Mouse (Mus musculus) testis, postnatal 14 days (tissue): ENCODE data around the gene Adamts14.

Source experiments
- DNase-seq: peaks from one replicate; pipeline ENCODE4 v3.0.0; 2021; ENCODE audit warnings: low spot score

The Adamts14 gene

GRCm38 (mm10) chr10:61179927-61180326, 93.3 kb downstream of the Adamts14 start:
- DNase-seq = no peak

DNA sequence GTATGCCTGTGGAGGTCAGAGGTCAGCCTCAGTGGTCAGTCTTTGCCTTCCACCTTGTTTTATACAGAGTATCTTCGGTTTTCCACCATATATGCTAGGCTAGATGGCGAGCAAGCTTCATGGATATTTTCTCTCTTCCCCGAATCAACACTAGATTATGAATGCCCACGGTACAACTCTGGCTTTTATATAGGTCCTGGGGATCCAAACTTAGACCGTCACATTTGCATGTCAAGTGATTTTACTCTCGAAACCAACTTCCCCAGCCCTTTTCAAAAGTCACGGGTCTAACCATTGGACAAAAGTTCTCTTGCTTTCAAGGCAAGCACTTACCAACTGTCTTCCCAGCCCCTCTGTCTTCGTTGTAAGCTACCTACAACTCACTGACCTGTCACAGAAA, 94.6 kb downstream of the Adamts14 start:
- no peak for DNase-seq

GRCm38 (mm10) chr10:61177751-61178150, 95.5 kb downstream of the Adamts14 start:
- no peak for DNase-seq

GRCm38 (mm10) chr10:61176221-61176790, 96.9 kb downstream of the Adamts14 start:
- no peak for DNase-seq

DNA sequence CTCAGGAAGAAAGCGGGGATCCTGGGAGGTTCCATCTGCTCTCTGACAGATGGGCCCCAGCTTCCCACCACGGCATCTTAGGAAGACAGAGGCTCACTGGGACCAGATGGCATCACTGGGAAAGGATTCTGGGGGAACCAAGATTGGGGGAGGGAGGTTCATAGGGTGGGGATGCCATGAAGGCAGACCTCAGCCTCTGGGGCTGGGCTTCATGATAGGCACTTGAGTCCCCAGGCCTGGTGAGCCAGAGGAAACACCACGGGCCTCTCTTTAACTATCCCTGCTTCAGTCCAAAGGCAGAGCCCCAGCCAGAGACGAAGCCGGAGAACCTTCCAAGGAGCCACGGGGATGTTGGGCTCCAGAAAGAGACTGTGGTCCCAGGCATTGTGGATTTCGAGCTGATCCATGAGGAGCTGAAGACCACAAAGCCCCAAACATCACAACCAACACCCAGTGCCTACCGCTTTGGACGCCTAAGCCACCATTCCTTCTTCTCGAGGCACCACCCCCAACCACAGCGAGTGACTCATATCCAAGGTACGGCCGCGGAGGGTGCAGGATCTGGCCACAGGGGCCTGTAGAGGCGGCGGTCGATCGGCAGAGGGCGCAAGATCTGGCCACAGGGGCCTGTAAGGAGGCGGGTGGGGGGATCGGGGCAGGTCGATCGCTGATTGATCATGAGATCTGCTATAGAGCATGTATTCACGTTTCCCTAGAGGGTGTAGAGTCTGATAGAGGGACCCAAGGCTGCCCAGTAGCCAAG, 97.6 kb downstream of the Adamts14 start:
- DNase-seq = peak; percentile 33

DNA sequence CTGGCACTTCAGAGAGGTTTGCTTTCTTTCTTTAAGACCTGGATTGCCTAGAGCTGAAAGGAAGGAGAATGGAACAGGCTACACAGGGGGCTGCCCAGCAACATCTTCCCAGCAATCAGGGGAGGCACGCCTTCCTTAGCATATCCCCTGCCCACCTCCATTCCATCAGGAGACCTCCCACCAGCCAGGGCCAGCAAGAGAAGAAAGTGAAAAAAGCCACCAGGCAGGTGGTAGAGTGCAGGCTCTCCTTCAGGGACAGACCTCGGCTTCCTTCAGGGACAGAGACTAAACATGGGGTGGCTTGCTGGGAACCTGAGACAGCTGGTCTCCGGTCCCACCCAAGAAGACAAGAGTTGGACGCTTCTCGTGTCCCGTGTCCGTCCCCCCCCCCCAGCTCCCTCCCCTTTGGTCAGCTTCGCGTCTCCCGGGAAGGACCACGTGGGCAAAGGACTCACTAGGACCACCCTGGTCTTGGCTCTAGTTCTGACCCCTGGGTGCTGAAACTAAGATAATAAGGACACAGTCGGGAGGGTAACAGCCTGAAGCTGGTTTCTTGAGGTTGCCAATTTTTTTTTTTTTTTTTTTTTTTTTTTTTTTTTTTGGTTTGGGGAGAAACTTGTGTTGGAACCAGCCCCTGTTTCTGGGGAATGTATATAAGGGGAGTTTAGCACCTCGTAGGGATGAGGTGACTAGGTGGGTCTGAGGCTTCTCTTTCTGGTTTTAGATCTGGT, 98.4 kb downstream of the Adamts14 start:
- no peak for DNase-seq

- no peak for DNase-seq
Measured at GRCm38 (mm10) chr10:61172496-61172895, 100.7 kb downstream of the Adamts14 start.

DNA sequence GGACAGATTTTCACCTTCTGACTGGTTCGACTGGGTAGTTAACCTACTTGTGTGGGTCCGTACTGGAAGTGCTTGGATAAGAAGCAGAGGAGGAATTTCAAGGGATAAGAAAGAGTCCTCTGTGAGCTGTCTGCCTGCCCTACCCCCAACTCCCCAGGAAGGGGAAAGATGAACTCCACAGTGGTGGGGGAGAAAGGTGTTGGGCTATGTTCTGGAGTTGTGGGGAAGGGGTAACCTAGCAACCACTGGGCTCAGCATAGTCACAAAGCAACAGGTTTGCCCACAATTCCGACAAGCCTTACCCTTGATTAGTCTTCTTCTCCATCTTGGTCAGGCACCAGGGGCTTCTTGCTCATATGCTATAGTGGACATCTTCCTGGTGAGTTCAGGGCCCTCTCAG, 101.6 kb downstream of the Adamts14 start, which contains the start of gene Tbata:
Tbata (plus strand) TSS at position 301 of the 400 bp plus-strand sequence.
- DNase-seq = no peak

DNA sequence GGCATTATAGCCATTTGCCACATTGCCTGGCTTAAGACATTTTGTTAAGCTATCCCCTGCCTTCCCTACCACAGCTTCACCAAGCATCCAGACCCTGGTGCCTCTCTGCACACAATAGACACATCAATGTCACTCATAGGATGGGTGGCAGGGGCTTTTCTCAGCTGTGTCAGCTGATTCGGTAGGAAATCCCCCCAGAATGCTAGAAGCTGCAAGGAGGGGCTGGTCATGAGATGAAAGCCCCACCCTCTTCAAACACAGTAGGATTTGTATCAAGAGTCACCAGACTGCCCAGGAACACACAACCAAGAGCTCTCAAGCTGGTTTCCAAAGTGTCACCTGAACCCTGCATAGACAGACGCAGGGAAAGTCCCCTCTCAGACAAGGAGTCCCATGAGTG, 104.8 kb downstream of the Adamts14 start:
- no peak for DNase-seq

- no peak for DNase-seq
Measured at GRCm38 (mm10) chr10:61167333-61168096, 105.7 kb downstream of the Adamts14 start.

- DNase-seq = no peak
Measured at GRCm38 (mm10) chr10:61162366-61162765, 110.9 kb downstream of the Adamts14 start.

- no peak for DNase-seq
Measured at GRCm38 (mm10) chr10:61160671-61161070, 112.6 kb downstream of the Adamts14 start.

GRCm38 (mm10) chr10:61160089-61160488, 113.1 kb downstream of the Adamts14 start:
- DNase-seq = no peak

- no peak for DNase-seq
Measured at GRCm38 (mm10) chr10:61158594-61158993, 114.6 kb downstream of the Adamts14 start.

GRCm38 (mm10) chr10:61156453-61156852, 116.8 kb downstream of the Adamts14 start:
- DNase-seq = no peak

DNA sequence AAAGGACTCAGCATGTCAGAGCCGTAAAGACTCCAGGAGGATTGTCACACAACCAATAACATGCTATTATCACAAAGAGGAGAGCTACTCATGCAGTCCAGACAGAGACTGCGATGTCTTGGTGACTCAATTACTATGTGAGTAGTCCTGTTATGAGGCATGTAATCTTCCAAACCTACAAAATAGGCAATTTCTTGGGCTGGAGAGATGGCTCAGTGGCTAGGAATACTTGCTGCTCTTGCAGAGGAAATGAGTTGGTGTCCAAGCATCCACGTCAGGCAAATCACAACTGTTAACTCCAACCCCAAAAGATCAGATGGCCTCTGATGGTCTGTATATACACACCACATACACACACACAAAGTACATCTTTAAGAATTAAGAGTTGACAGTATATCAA, 117.6 kb downstream of the Adamts14 start:
- no peak for DNase-seq

- no peak for DNase-seq
Measured at GRCm38 (mm10) chr10:61152131-61152530, 121.1 kb downstream of the Adamts14 start.

DNA sequence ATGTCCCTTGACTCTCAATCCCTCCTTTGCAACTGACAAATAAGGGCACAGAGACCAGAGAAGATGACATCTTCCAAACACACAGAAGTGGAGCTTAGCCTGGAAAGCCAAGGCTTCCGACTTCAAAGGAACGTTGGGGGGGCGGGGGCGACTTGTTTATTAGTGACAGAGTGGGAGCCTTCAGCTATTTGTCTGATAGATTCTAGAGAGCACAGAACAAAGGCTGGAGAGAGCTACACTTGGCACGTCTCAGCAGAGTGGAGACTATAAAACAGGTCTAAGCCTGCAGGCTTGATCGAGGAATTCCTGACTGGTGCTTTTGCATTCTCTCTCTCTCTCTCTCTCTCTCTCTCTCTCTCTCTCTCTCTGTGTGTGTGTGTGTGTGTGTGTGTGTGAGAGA, 122.6 kb downstream of the Adamts14 start:
- no peak for DNase-seq

DNA sequence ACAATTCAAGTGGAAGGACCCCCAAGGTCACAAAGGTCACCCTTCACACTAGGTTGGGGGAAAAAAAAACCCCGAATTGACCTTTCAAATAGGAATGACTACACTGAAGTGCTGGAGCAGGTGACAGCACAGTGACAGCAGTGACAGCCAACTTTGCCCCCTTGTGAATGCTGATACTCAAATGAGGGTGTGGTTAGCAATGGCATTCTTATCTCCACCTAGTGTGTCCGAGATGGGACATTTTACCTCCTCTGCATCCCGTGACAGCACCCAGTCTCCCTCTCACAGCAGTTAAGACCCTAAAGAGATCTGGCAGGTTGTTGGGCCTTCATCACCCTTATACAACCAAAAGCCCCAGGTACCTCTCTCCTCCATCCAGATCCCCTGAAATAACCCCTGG, 123.8 kb downstream of the Adamts14 start:
- no peak for DNase-seq

DNA sequence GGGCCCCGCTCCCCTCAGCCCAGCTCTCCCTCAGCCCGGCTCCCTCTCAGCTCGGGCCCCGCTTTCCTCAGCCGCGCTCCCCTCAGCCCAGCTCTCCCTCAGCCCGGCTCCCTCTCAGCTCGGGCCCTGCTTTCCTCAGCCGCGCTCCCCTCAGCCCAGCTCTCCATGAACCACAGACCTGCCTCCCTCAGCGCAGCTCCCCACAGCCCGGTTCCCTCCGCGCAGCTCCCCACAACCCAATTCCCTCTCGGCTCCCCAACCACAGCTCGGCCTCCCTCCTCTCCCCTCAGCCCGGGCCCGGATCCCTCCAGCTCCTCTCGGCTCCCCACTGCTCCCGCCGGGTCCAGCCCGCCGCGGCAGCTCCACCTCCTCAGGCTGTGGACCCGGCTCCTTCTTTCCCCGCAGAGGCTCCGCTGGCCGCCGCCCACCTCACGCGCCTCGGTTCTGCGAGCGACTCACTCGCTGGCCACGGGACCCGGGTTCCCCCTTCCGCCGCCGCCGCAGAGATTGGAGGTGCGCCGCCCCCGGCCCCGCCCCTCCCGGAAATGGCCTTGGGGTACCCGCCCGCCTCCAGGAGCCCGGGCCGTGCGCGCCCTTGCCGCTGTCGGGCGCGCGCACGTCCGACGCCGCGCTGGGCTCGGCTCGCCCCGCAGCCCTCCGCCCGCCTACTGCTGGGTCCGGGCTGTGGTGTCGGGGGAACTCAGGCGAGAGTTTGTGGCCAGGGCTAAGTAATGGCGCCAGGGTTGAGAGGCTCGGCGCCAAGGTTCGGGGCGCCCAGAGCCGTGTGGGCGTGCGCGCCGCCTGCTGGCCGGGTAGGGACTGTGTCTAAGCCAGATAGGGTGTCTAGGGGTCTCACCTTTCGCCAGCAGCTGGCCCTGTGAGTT, 125.8 kb downstream of the Adamts14 start, which contains the start of gene Sgpl1:
Sgpl1 (minus strand) TSS at position 547 of the 884 bp plus-strand sequence.
- peak; percentile 89 for DNase-seq
